Mouse (Mus musculus) brain, embryonic 18.5 days (tissue): ENCODE data around the gene Cidec.

Experiments used
- DNase-seq: peaks from one replicate; pipeline ENCODE4 v3.0.0-alpha.2; 2012; ENCODE audit warnings: low read depth, low spot score

The Cidec gene

DNA sequence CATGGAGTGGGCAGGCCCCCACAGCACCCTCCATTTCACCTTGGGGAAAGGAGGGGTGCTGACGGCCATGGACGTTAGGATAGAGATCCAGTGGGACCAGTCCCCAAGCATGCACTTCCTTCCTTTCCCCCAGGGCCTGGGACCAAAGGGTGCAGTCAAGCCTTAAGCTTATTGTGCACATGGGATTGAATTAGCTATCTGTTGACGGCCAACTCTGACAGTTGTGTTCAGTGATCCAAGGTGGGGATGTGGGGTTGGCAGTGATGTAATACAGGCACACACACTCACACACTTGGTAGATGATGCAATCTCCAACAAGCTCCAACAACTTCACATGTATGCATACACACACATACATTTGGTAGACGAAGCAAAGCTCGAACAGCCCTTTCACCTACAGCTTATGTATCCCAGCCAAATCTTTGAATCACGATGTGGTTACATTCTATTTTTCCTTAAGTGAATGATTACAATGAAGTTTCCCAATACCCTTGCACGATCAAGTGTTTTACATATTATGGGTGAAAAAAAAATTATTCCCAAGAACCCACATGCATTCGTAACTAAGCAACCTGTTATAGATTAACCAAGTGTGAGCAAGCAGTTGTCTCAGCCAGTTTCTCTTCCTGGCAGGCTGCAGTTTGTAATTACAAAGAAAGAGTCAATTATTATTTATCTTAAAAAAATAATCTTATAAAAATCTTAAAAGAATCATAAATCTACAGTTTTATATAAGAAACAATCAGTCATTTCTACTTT is 8.8 kb upstream of the Cidec start:
- no peak for DNase-seq

GRCm38 (mm10) chr6:113443091-113443490 is 7.5 kb upstream of the Cidec start:
- DNase-seq = no peak

DNA sequence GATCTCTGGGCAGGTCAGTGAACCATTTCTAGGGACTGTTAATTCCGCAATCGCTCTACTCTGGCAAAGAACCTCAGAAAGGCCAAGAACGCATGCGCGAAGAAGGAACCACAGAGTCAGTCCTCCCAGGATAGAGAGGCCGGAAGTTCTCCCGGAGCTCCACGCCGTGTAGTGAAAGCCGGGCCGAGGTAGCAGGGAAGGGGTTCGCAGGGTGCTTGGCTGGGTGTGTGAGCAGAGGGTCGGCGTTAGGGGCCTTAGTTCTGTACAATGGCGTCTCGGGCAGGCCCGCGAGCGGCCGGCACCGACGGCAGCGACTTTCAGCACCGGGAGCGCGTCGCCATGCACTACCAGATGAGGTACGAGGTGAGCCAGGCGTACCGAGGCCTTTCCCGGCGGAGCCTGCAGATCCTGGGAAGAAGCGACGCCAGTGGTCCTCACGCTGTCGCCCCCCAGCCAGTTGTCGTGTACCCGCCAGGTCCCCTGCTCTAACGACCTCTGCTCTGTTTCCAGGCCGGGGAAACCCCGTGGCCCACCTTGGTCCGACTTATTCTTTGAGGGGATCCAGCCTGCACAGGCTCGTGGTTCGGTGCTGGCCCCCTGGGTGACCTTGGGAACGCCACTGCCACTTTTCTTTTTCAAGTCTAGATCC is 7.0 kb upstream of the Cidec start, which contains the start of gene Jagn1:
TSS of gene Jagn1 (plus strand) at position 128 of the 649 bp plus-strand sequence.
- peak; percentile 85 for DNase-seq

GRCm38 (mm10) chr6:113442087-113442441 is 6.5 kb upstream of the Cidec start:
- no peak for DNase-seq

DNA sequence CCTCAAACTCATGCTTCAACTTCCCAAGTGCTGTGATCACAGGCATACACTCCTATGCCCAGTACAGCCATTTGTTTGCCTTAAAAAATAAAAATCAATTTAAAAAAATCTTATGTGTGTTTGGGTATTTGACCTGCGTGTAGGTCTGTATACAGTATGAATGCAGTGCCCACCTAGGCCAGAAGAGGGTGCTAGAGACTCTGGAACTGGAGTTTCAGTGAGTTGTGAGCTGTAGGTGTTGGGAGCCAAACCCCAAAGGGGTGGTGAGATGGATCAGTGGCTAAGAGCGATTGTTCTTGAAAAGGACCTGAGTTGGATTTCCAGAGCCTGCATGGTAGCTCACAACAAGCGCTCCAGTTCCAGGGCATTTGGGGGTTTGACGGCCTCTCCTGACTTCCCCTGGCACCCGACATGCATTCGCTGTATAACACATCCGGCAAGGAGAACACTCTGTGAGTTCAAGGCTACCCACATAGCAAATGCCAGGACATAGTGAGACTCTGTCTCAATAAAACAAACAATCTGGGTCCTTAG is 5.7 kb upstream of the Cidec start:
- DNase-seq = no peak

GRCm38 (mm10) chr6:113440686-113441085 is 5.1 kb upstream of the Cidec start:
- DNase-seq = no peak

DNA sequence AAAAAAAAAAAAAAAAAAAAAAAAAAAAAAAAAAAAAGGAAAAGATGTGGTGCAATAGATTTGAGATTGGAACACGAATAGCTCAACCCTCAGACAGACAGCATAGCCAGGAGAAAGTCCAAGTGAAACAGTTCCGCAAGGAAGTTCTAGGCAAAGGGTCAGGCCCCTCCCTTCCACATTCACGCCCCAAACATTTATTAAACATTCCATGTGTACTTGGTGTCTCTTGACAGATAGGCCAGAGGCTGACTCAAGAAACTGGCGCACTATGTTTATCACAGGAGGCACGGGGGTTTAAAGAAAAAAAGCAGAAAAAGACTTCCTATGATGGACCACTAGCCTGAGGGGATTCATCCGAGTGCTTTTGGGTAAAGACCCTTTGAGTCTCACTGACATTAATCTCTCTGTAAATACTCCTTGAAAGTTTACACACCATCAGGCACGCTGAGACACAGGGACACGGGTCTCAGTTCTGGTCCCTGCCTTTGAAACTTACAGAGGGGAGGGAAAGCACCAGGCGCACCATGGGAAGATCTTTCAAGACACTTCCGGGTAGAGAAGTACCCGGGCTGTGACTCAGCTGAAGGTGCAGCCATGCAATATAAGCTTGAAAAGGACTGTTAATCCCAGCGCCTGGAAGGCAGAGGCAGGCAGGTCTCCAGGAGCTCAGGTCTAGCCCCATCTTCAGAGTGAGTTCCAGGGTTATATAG is 3.3 kb upstream of the Cidec start:
- DNase-seq = no peak

GRCm38 (mm10) chr6:113437135-113437534 is 1.6 kb upstream of the Cidec start:
- DNase-seq = no peak

GRCm38 (mm10) chr6:113434691-113435090 is 869 bp downstream of the Cidec start:
- DNase-seq = no peak

GRCm38 (mm10) chr6:113433661-113434060 is 1.9 kb downstream of the Cidec start:
- DNase-seq = no peak

GRCm38 (mm10) chr6:113431801-113432200 is 3.8 kb downstream of the Cidec start:
- no peak for DNase-seq

- no peak for DNase-seq
Measured at GRCm38 (mm10) chr6:113430846-113431245, 4.7 kb downstream of the Cidec start.

DNA sequence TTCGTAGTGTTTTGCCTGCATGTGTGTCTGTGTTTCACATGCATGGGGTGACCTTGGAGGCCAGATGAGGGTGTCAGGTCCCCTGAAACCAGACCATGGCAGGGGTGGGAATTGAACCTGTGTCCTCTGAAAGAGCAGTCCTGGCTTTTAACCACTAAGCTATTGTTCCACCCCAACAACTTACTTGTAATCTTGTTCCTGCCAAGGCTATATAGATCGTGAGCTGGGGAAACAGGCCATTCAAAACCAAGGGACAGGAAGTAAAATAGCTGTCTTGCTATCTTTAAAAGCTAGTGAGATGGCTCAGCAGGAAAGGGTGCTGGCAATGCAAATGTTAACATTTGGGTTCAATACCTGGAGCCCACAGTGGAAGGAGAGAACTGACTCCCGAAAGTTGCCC is 5.6 kb downstream of the Cidec start:
- DNase-seq = no peak

DNA sequence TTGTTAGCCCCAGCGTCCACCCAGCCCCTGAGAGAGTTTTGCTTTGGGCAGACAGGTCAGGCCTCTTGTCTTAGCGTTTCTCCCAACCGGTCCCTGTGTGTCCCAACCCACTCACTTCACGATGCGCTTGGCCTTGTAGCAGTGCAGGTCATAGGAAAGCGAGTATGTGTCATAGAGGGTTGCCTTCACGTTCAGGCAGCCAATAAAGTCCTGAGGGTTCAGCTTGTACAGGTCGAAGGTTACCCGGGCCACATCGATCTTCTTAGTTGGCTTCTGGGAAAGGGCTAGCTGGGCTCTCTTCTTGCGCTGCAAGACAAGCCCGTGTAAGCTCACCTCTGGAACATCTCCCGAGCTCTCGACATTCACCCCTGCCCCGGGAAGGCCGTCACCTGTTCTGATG is 7.6 kb downstream of the Cidec start:
- no peak for DNase-seq

DNA sequence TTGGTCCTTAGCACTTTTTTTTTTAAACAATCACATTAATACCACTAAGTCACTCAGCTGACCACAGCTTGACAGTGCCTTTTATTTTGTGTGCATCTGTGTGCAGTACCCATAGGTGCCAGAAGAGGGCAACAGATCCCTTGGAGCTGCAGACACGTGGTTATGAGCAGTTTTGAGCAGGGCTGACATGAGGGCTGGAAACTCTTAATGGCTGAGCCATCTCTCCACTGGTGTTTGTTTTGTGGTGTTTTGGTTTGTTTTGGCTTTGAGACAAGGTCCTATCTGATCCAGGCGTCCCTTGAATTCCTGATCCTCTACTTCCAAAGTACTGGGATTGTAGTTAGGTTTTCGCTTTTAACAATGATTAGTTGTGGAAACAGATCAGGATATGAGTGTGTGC is 8.2 kb downstream of the Cidec start:
- DNase-seq = no peak

DNA sequence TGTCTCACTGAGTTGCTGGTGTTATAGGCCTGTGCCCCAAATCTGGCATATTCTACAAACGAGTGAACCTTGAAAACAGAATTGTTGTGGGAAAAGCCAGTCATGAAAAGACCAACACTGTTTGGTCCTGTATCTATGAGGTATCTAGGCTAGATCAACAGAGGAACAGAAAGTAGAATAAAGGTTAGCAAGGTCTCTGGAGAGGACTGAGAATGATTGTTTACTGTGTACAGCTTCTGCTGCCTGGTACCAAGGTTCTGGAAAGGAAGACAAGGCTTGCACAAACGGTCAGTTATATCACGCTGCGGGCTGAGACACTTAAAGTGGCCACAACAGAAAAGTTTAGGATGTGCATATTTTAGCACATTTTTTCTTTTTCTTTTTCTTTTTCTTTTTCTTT is 8.9 kb downstream of the Cidec start:
- no peak for DNase-seq

DNA sequence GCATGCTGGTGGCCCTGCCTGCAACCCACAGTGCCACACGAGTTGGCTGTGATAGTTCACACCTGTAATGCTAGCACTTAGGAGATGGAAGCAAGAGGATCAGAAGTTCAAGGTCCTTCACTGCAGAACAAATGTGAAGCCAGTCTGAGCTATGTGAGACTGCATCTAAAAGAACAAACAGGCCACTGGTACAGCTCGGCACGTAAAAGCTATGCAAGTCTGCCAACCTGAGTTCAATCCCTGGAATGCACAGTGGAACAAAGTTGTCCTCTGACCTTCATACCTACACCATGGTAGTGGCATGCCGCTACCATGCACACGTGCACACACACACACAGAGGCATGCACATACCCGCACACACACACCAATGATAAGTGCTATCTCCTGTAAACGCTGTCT is 11.4 kb downstream of the Cidec start:
- no peak for DNase-seq

GRCm38 (mm10) chr6:113423000-113423399 is 12.6 kb downstream of the Cidec start:
- no peak for DNase-seq

GRCm38 (mm10) chr6:113419199-113419587 is 16.4 kb downstream of the Cidec start, which contains the start of gene Rpusd3:
Gene Rpusd3, minus strand, starts transcription at chr6:113419340.
- peak; percentile 93 for DNase-seq

DNA sequence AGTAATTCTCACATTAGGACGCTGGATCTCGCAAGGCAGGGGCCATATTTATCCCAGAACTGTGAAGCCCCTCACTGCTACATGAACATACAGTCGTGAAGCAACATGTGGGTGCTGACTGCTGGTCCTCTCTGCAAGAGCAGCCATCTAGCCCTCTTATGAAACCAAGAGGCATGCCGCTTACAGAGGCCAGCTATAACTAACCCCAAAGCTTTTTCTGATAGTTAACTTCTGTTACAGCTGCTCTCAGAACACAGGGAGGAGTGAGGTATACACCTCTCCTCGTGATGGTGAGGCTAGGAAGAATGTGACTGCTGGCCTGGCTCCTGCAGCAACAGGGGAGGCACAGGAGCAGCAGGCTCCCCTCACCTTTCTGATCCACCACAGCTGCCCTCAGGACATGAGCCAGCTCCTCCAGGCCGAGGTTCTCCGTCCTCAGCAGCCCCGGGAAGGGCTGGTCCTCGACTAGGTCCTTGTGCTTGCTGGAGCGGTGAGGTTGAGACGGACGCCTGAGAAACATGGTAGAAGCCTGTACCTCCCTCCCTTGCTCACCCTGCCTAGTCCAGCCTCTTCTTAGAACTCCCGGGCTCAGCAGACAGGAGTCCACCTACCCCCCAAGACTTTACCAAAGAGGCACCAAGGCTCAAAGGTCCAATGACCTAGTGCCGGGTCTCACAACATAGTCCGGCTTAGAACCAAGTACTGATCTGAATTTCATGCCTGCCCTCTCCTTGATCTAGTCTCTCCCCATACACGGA is 16.9 kb downstream of the Cidec start:
- no peak for DNase-seq

DNA sequence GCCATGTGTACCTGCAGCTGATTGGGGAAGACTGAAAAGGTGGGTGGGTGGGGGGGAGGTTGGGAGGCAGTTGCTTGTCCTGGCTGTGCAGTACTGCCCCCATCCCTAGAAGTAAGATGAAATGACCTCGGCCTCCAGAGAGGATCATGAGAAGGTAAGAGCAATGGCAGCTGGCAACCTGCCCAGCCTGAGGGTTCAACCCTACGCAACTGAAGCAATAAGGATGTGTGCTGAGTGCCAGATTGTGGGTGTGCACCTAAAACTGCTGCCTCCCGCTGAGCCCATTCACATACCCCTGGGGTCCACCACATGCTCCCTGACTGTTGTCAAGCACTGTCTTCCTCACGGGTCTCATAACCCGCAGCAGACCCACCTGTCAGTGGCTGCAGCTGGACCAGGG is 19.1 kb downstream of the Cidec start:
- DNase-seq = no peak

DNA sequence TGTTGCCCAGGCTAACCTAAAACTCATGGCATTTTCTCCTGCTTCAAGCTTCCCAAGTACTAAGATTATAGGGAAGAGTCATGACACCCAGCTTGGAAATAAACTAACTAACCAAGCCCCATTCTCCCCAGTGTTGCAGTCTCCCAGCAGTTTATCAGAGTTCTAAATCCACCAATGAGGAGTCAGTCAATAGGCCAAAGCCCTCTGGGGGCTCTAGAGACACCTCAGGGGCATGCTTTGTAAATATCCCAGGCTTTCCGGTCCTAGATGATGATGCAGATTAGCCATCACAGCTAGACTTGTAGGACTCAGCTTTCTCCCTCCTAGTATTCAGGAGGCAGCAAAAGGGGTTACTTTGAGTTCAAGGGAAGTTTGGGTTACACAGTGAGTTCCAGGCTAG is 25.6 kb downstream of the Cidec start:
- DNase-seq = no peak
